Mouse (Mus musculus): Measurements from ENCODE around the gene Klra2.
"Not testable (repeated sequence)": the region's sequence is repeated elsewhere in the genome, so short reads cannot be mapped to it uniquely, and the experiment has no call there.

Gene Klra2

DNA sequence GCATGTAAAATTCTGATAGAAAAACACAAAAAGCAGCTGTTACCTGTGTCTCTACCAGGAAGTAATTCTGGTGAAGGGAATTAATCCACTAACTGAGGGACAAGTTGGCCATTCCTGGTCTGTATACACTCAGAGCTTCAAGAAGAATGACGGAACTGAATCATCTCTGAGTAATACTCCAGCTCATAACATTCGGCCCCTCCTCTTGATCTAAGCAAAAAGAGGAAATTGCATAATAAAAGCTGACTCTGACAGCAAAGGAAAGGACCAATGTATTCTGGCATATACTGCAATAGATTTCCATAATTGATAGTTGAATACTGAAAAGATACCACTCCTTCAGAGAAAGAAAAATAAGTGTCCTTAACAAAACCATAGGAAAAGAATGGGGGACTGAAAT is at the start of gene Klra2:
Gene Klra2 (minus strand): TSS at position 157 of the 400 bp plus-strand sequence.
- DNase-seq (ENCODE audit: low spot score in 2 of 2) = no peak

DNA sequence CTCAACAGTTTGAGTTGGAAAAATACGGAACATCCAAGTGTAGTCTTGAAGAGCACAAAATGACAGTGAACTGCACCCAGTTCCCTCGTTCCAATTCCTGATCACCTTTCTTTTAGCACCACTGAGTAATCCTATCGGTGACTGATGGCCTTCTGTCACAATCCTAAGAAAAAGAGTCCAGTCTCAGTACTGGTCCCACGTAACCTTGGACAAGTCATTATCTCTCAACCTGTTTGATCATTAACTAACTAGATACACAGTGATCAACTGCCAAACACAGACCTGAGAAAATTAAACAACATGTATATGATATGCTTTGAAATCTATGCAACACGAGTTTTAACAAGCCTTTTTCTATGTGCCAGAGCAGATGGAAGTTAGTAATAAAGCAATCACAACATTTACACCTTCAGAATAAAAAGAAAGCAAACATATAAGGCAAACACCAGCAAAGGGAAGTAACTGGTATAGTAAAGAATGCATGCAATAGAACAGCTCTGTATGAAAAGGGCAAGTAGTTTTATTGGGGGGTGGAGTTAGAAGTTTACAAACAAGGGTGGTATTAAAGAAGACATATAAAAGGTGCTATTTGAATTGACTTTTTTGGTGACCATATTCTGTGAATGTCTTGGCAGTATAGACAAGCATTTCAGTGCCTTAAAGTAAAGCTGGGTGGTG is 47.4 kb upstream of the Klra2 start:
- no peak for DNase-seq (ENCODE audit: low spot score in 2 of 2)

DNA sequence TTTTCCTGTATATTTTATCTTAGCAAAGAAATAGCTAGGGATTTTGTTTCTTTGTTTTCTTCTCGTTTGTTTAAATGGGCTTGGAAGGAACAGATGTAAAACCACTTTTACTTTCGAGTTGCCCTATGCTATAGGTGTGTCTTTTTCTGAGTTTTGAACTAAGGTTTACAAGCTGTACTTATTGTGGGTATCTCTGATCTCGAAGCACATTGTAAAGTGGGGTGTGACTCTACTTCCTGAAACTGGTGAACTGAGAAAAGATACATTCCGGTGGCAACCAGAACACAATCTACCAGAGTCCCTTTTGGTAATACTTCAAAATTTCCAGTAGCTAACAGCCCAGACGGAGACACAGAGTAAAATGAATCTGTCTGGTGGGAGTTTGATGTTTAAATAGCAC is 46.8 kb upstream of the Klra2 start:
- DNase-seq (ENCODE audit: low spot score in 2 of 2) = no peak

DNA sequence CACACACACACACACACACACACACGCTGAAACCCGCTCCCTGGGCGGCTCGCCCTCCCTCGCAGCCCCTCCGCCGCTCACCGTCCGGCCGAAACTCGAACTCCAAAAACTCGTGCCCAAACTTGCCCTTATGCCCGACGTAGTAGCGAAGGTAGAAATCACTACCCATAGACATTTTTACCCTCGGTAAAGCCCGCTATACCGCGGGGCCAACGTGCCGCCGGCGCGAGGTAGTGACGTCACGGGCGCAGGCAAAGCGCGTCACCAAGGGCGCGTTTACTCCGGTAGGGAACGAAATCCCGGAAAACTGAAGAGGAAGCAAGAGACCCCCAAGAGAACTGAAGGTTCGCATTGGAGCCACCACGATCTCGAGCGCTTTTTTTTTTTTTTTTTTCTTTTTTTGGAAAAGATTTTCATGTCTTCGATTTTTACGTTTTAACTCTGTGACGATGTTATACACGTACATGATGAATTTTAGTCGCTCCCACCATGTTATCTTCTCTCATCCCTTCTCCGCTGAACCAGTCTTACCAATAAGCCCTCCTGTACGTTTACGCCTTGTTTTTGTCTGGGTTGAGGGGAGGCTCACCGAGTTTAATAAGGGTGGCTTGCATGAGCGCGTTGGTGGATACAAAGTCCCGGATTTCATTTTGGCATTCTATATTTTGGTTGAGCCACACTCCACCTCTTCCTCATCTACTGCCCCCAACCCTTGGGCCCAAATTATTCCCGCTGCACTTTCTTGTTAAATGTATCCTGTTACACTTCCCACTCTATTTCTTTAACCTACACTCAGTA is 46.0 kb upstream of the Klra2 start, which contains the start of gene Magohb:
Gene Magohb (minus strand): TSS at position 254 of the 798 bp plus-strand sequence.
- DNase-seq (ENCODE audit: low spot score in 2 of 2) = peak; percentile 66 to 88

DNA sequence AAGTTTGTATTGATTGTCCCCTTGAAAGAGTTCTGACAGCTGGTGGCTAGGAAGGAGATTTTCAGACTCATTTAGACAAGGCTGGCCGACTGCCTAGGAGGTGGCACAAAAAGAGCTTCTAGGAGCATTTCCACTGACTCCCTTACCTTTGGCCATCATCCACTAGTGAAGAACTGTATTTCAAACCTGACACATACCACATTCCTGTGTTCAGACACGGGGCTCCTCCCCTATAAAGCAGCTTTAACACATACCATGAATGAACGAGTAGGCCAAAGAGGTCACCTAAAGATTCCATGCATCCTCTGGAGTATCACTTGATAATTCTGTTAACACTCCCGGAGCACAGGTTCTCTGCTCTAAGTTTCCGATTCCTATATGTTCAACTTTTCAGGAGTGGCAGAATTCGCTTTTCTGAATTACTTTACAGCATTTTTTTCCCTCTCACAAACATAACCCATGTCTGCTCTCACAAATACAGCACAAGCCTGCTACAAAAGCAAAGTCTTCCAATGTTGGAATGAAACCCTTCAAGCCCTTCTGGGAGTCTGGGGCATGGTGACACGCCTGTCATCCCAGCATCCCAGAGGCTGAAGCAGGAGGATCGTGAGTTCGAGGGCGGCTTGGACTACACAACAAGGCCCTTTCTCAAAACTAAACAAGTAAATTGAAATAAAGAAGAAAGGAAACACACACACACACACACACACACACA is 45.3 kb upstream of the Klra2 start:
- DNase-seq (ENCODE audit: low spot score in 2 of 2) = no peak

GRCm38 (mm10) chr6:131290430-131290829 is 43.3 kb upstream of the Klra2 start:
- no peak for DNase-seq (ENCODE audit: low spot score in 2 of 2)

GRCm38 (mm10) chr6:131278160-131278559 is 31.0 kb upstream of the Klra2 start:
- not testable (repeated sequence) for DNase-seq (ENCODE audit: low spot score in 2 of 2)

GRCm38 (mm10) chr6:131276659-131277058 is 29.5 kb upstream of the Klra2 start:
- DNase-seq (ENCODE audit: low spot score in 2 of 2) = no peak

DNA sequence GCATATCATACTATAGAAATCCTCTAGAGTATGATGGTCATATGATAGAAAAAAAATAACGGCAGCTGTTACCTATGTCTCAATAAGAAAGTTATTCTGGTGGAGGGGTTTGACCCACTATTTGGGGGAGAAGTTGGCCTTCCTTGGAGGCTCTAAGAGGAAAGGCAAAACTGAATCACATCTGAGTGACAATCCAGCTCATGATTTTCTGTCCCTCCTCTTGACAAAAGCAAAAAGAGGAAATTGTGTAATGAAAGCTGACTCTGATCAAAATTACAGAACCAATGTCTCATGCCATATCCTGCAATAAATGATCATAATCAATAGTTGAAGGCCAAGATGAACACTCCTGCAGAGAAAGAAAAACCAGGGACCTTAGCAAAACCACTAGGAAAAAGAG is 25.1 kb upstream of the Klra2 start:
- no peak for DNase-seq (ENCODE audit: low spot score in 2 of 2)

- no peak for DNase-seq (ENCODE audit: low spot score in 2 of 2)
These were observed 23.1 kb upstream of the Klra2 start for GRCm38 (mm10) chr6:131270312-131270711.

- no peak for DNase-seq (ENCODE audit: low spot score in 2 of 2)
These were observed 22.4 kb upstream of the Klra2 start for GRCm38 (mm10) chr6:131269599-131269998.

GRCm38 (mm10) chr6:131264175-131264574 is 17.0 kb upstream of the Klra2 start:
- DNase-seq (ENCODE audit: low spot score in 2 of 2) = no peak

DNA sequence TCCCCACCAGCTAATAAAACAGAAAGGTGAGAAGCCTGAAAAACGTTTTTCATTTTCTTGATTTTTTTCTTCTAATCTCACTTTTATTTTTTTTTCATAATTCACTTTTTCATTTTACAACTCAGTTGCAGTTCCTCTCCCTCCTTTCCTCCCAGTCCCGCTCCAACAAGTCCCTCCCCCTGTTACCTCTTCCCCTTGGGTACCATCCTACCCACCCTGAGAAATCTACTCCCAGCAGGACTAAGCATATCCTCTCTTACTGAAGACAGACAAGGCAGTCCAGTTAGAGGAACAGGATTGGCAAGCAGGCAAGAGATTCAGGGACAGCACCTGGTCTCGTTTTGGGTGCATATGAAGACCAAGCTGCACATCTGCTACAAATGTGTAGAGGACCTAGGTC is 15.6 kb upstream of the Klra2 start:
- no peak for DNase-seq (ENCODE audit: low spot score in 2 of 2)

DNA sequence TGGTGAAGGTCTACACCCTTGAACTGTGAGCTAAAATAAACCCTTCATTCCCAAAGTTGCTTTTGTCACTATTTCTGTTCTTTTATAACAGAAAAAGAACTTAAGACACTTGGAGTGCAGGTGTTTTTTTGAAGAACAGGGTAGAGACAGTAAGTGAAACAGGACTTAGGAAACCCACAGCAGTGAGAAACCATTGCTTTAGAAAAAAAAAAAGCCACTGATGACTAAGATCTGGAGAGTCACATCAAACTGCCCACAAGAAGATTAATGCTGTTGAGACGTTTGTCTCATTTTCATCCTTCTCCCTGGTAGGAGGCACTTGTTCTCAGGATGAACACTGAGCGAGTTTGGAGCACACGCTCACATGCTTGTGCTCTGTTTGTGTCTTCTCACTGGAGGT is 14.8 kb upstream of the Klra2 start:
- no peak for DNase-seq (ENCODE audit: low spot score in 2 of 2)

DNA sequence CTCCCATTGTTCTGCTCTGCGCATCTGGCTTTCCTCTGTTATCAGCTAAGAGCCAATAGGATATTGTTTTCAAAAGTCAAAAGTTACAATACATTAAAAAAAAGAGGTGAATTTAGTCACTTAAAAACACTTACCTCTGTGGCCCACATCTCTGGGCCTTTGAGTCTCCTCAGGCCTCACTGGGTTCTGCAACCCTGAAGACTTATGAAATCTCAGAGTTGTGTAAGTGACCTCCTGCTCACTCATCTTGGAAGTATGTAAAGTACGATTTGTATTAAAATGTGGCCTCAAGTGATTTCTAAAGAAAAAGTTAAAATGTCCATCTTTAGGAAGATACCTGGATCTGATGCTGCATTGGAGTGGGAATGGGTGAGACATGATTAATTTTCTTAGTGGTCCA is 2.1 kb downstream of the Klra2 start:
- DNase-seq (ENCODE audit: low spot score in 2 of 2) = no peak
